Mouse (Mus musculus) adrenal gland, adult 2 months (tissue): ENCODE data around the gene Pla2g12b. TPM values are rescaled to one million over a fixed set of nuclear protein-coding genes. Genes with fewer than 3 reads are reported as not detected.

Source experiments
- DNase-seq: peaks from one replicate; pipeline ENCODE4 v3.0.0; 2021
- polyA plus RNA-seq: library from polyadenylated mRNA; depleted of rRNA; stranded (reverse); fragments of >200 nt; gene quantifications from 2 replicates; pipeline ENCODE4 v1.2.3, GENCODE M21; 2012
- total RNA-seq, 2 experiments: library from RNA; stranded (reverse); gene quantifications; 2 replicates each; pipeline ENCODE4 v1.2.3; 2021

Gene Pla2g12b
- total and polyA plus RNA-seq, 3 experiments = not detected

DNA sequence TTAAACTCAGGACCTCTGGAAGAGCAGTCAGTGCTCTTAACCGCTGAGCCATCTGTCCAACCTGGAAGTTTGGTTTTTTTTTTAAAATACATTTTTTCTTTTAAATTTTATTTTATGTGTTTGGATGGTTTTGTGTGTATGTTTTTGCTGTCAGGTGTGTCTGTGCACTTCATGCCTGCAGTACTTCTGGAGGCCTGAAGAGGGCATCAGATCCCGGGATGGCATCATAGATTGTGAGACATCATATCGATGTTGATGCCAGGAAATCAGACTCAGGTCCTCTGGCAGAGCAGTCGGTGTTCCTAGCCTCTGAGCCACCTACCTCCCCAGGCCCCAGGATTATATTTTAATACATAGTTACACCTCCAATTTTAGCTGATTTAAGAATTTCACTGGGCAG, 10.3 kb downstream of the Pla2g12b start:
- no peak for DNase-seq

DNA sequence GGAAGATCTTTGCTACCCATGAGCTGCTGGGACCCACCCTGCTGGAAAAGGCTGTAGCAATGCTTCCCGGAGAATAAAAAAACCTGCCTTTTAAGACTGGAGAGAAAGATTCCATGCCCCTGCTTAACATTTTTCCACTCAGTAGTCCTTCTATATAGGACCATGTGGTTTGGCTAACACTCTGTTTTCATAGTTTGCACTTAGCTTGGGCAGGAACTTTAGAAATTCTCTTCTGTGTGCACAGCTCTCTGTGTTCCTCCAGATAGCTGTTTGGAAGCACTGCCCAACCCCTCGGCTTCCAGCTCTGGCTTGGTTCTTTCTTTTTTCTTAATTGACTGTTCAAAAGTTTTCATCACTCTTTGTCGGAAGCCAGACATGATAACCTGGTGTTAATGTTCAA, 13.2 kb downstream of the Pla2g12b start:
- DNase-seq = no peak

DNA sequence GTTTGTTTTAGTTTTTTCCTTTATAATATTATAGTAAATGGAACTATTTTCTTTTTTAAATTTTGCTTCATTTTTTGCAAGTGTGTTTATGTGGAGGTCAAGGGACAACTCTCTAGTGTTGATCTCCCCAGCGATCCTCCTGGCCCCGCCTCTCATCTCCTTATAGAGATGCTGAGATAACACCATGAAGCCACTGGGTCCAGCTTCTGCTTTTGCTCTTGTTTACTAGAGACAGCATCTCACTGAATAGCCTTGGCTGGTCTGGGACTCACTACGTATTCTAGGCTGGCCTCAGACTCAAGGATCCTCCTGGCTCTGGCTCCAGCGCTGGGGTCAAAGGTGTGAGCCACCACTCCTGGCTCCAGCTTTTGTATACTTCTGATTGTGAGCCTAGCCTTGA, 16.1 kb downstream of the Pla2g12b start:
- no peak for DNase-seq

DNA sequence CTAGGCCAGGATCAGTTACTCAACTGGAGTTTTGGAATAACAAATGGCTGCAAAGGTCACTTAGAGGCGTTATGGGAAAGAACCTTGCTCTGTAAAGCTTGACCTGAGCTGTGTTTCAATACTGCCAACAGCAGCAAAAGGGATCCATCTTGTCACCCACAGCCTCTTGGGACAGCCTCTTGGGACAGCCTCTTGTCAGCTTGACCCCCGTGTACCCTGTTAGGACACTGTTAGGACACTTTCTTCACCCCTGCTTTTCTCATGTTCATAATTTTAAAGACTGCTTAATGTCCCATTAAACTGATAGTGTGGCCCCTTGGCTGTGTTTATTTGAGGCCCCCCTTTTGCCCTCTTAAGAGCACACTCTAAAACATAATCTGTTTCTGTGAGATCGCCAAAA, 21.0 kb downstream of the Pla2g12b start:
- DNase-seq = no peak

DNA sequence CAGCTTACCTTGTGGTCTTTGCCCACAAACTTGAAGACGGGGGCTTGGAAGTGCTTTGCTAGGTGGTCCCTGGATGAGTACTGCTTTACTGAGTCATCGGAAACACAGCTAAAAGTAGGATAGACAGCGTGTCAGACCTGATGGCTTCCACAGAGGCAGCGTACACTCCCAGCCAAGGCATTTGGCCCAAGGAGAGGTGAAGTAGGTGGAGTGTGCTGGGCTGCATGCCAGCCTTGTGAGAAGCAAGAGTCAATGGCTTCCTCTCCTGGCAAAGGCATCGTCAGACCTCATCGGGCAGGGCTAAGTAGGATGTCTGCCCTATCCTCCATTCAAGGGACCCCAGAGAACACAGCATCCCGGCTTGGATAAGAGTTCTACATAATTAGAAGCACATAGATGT, 21.9 kb downstream of the Pla2g12b start:
- DNase-seq = peak; percentile 63

DNA sequence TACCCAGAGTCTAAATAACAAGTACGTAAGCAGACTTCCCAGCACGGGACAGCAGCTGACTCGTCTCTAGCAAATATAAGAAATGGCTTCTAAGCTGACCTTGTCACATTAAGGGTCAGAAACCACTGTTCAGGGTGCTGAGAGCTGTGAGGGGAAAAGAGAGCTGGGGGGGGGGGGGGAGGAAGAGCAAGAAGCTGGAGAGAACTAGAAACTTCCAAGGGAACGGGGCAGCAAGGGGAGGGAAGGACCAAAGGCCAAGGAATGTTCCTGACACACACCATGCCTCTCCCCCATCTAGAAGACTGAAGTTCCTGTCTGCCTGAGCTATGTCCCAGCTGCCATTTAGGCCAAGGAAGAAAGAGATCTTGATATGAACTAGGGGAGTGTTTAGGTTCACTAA, 22.9 kb downstream of the Pla2g12b start:
- no peak for DNase-seq

DNA sequence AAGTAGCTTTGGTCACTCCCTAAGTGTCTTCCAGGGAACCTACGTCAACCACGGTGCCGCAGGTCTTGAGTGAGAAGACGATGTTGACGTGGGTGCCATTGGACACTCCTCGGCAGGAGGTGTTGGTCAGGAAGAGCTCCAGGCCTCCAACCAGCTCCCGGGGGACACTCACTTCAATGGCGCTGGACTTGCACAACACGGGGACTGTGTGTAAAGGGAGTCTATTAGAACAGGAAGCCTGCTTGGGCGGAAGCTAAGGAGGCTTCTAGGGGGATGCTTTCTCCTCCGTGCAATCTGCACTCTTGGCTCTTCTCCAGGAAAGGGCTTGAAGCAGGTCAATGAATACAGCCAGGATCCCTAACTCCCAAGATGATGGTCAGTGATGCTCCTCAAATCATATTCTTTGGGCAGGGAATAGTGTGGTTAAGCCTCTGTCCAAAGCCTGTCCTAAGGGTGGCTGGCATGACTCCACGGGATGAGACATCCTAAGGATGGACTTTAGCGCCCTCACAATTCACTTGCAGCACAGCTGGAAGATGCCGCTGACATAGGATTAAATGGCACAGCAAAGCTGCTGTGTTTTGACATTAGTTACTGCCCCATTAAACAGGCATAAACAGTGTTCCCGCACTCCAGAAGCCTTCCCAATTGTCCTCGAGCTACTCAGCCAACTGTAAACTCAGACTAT, 26.1 kb downstream of the Pla2g12b start:
- DNase-seq = no peak

DNA sequence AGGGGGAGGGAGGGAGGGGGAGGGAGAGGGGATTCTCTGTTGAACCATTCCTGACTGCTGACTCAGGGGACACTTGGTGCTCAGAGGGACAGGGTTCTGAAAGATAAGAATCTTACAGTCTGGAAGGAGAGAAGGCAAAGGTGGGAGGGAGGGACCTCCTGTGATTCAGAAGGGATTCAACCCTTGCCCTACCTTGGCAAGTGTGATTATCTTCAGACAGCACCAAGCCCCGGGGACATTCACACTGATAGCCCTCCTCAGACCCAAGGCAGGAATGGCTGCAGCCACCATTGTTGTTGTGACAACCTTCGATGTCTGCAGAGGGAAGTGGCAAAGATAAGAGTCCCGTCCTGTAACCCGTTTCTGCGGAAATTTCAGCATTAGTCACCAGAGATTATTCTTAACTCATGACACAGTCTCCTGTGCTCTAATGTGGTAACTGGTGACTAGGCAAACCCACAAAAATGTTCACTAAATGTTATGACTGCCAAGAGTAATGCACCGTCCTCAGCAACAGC, 27.3 kb downstream of the Pla2g12b start:
- peak; percentile 60 for DNase-seq

DNA sequence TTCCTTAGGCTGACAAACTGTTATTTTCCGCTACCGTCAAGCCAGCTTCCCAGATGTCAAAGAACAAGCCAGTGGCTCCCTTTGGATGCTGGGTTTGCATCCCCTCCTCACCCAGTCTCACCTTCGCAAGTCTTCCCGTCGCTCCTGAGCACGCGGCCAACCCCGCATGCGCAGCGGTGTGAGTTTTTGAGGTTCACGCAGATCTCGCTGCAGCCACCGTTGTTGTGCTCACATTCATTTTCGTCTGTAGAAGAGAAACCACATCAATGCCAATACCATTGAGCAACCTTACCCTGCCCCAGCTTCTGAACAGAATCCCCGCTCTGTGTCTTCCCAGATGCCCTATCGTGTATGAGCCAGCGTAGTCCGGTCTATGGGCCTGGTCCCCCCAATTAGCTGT, 32.3 kb downstream of the Pla2g12b start:
- no peak for DNase-seq

DNA sequence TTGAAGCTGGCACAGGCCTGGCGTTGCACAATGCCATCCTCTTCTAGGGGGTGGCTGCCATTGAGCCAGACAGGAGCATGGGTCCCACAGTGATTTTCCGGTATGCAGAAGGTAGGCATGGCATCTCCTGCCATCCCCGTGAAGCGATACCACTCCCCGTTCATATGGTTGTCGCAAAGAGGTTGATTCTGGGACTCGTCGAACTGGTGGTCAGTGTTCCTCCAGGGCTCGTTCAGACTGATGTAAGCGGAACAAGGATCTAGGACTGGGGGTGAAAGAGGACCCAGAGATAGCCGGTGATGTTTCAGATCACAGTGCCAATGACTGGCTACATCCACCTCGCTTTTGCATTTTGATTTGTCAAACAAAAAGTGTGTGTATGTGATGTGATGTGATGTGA, 35.2 kb downstream of the Pla2g12b start:
- no peak for DNase-seq

DNA sequence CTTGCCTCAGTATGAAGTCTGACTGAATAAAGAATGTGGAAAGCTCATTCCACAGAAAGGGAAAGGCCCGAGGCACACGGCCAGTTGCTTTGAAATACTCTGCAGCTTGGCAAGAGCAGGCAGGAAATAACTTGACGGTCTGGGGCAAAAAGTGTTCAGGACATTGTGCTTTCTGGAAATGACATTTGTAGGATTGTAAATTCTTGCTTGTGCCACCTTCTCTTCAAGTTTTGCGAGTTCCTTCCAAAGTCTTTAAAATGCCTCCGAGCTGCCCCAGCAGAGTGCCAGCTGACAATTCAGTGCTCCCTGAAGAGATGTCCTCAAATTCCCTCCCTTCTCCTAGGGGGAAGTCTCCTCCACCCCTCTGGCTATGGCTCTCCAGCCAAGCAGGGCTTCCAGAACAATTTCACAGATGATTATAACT, 36.1 kb downstream of the Pla2g12b start:
- DNase-seq = peak; percentile 45

DNA sequence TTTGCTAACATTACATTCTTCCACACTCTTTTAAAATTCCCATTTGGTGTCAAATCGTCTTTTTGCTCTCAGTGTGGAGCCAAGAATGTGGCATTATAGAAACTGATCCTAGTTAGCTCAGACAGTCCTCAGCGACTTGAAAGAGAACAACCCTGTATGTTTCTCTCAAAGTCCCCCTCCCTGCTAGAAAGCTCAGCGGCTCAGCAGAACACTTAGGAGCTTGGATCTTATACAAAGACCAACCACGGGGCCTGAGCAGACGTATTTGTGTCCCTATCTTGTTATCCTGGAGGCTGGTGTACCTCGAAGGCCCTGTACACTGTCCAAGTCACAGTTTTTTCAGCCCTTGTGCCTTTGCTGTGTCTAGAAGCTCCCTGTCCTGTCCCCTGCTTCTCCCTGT, 36.7 kb downstream of the Pla2g12b start:
- no peak for DNase-seq

DNA sequence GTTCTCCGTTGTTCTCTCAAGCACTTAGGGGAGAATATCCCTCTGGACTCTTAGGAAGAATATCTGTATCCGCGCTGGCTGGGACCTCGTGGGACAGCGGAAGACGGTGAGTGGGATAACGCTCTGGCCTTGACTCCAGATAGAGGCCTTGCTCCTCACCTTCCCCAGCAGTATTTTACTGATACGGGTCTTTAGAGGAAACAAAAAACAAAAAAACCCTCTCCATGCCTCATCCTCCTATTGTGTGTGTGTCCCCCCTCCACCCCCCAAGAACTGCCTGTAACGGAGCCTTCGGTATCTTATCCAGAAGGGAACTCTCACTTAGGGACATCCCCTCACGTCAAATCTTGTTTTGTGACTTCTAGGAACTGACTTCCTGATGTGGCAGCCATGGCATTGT, 38.3 kb downstream of the Pla2g12b start, which contains the start of gene Oit3:
Oit3 (minus strand) TSS at position 44 of the 400 bp plus-strand sequence.
- no peak for DNase-seq

DNA sequence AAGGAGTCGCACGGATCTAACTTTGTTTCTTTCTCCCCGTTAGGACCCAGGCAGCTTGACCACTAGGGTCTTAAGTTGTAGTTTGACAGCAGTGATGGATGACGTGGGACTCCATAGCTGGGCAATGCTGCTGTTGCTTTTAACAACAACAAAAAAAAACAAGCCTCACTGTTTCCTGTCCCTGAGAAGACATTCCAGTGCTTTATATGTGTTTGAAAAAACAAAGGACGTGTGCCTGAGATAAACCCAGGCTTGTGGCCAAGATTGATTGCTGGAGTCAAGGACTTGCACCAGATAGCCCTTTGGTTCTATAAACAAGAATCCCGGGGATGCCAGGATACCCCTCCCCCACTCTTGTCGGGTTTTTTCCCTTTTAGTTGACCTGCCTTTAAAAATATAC, 39.8 kb downstream of the Pla2g12b start:
- DNase-seq = peak; percentile 71

DNA sequence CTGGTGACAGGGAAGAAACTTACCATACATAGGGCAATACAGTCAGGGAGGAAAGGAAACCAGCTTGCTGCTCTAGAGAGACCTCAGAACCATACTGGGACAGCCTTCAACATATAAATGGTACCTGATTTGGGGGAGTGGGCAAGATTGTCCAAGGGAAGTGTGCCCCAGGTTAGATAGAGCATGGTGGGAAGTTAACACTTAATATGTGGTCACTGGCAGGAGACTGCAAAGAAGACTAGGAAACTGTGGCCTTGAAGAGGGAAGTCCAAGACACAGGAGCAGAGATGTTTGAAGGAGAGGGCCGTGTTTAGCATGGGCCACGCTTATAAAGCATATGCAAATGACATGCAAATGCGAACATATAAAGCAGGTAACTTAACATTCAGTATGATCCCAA, 40.6 kb downstream of the Pla2g12b start:
- DNase-seq = no peak

DNA sequence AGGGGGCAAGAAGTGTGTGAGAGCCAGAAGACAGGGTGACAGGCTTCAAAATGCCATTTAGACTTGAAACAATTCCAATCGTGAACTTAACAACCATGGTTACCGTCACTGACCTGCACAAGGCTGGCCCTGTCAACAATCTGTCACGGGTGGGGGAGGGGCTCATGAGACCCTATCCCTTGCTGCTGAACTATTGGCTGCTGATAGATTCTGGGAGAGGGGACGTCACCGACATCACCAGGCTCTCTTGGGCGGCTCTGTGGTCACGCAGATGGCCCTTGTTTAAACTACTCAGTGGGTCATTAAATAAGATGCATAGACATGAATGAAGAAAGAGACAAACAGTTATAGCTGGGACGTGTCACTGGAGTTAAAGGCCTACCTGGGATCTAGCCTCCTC, 41.2 kb downstream of the Pla2g12b start:
- DNase-seq = no peak

DNA sequence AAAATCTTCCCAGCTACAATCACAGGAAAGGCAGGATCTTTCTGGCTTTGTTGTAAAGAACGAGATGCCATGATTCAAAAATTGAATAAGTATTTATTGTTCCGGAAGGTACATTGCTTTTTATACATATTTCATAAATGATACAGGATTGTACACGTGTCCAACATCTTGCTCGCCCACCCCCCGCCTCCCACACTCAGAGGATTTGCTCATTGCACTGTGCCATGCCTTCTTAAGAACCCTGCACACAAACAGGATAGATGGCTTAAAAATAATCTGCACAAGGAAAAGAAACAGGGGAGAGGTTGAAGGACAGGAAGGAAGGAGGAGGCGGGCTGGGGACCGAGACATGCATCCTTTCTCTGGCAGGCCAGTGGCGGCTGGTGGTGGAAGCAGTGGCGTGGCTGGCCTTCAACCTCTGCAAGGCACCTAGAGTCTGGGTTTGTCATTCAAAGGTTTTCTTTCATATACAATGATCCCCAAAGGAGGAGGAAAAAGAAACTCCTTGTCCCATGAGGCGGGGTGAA, 43.5 kb downstream of the Pla2g12b start:
- DNase-seq = no peak

DNA sequence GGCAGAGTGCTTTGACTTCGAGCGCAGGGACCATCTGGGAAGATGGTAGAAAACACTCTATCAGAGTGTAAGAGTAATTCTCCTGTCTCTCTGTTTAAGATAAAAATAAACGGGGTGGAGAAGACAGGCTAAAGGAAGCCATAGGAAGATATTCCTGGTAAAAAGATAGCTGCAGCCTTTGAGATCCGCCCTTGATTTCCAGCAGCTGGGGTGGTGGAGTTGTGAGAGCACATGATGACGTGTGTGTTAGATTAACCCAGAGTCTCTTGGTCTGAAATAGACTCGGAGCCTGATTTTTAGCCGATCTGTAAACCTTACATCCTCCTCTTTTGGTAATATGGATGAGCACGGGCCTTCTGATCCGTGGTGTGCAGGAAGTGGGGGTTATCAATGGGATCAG, 44.1 kb downstream of the Pla2g12b start:
- DNase-seq = no peak

DNA sequence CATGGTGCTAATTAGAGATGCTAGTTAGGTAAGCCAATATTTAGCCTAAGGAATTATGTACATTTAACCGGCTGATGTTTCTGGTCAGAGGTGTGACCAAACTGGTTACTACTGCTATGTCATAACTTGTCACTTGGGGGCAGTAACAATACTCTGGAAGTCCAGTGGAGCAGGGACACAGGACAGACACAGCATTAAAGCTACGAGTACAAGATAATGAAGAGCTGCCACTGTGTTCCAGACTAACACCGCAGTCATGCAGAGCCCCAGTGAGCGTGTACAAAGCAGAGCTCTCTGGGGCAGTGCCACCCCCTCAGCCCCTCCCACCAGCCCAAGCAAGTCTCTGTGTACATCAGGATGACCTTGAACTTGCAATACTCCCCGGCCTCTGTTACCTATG, 48.4 kb downstream of the Pla2g12b start:
- DNase-seq = peak; percentile 8

DNA sequence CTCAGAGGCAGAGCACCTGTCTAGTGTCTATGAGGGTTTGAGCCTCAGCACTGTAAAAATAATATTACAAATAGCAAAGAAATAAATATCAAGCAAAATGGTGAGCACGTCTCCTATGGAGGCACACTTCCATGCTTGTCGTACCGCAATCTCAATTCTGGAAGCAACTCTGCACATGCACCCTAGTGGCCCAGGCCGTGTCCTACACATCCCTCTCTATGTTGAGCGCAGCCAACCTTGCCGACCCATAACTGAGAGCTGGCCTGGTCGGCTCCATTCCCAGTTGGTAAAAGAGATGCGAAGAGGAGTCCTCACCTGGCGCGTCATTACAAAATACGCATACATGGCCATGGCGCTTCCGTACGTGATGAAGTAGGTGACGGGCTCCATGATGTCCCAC, 51.2 kb downstream of the Pla2g12b start:
- no peak for DNase-seq

DNA sequence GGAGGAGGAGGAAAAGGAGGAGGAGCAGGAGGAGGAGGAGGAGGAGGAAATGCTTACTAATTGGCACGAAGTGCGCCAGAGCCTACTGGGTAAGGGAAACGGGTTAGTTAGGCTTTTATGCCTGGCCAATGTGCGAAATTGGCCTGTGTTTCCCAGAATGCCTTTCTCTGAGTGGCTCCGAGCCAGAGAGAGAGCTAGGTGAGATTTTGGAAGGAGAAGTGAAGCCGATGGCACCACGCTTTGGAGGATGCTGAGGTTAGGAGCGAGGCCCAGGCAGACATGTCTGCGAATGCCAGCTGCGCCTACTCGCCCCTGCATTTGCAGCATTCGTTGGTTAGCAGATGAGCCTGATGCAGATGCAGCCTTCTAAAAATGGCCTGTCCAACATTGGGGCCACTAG, 56.3 kb downstream of the Pla2g12b start:
- no peak for DNase-seq

DNA sequence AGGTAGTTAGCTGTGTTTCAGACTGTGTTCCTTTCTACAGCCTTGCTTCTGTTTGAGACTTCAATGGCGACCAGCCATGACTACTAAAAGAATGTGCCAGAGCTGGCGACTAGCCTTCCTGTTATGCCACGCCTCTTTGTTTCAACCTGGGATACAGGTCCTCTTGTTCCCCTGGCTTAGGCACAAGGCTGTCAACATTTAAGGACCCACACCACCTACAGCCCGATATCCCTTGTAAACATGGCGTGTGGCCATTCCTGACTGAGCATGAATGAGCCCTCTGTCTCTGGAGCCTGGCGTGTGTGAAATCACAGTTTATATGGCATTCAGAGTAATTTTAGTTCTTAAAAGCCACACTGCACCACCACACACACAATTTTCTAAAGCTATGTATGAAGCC, 58.8 kb downstream of the Pla2g12b start:
- DNase-seq = no peak

DNA sequence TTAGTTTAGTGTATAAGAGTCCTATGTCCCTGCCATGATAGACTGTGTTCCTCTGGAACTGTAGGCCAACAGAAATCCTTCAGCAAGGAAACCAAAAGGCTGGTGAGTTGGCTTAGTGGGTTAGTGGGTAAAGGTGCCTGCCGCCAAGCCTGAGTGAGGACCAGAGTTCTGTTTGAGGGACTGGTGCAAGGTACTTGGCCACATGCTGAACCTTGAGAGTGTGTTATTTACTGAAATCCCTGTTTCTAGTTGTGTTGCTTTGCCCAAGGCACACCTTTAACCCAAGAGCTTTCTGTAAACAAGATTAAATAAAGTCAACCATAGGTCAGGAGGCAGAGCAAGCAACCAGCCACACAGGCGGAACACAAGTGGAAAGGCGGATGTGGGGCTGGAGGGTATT, 62.1 kb downstream of the Pla2g12b start:
- no peak for DNase-seq

DNA sequence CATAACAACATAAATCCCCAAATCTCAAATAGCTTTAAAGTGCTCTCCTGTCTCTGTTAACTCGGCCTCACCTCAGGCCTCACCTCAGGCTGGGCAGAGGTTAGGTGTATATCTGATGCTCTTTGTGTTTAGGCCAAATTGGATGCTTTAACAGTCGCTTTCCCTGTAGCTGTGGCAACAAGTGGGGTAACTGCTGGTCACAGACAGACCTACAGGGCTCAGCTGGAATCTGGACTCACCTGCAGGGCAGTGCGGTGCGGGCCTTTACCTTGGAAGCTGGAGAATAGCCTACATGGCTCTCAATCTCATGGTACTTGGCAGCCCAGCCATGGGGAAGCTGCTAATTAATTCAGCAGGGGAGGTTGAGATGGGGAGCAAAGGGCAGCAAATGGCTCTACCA, 63.2 kb downstream of the Pla2g12b start:
- DNase-seq = no peak
